Mouse (Mus musculus) spleen, adult 2 months (tissue): ENCODE data around the gene Lst1. TPM values are rescaled to one million over a fixed set of nuclear protein-coding genes. Genes with fewer than 3 reads are reported as not detected.

ENCODE experiments used
- DNase-seq, 2 experiments: peaks; one replicate each; pipeline versions ENCODE4 v3.0.0 to v3.0.0-alpha.2; 2012 to 2021; ENCODE audit warnings: low spot score in 2 of 2, low read depth in 1 of 2
- H3K27ac ChIP-seq: fragments of 200-500 bp; 2 replicates; pipeline ENCODE4 v1.5.1; 2012; ENCODE audit warnings: low read length, inconsistent platforms; ENCODE audit not compliant: insufficient read depth
- H3K27me3 ChIP-seq: fragments of 200-500 bp; 2 replicates; pipeline ENCODE4 v1.6.1; 2012; ENCODE audit warnings: mild to moderate bottlenecking, moderate library complexity, low read length, inconsistent platforms; ENCODE audit not compliant: control insufficient read depth, insufficient read depth
- H3K36me3 ChIP-seq: fragments of 200-500 bp; 2 replicates; pipeline ENCODE4 v1.6.1; 2012; ENCODE audit warnings: mild to moderate bottlenecking, low read length, inconsistent platforms; ENCODE audit not compliant: control insufficient read depth, insufficient read depth
- H3K4me1 ChIP-seq: fragments of 200-500 bp; 2 replicates; pipeline ENCODE4 v1.6.1; 2011; ENCODE audit warnings: inconsistent platforms; ENCODE audit not compliant: control insufficient read depth, insufficient read depth, insufficient read length
- H3K4me3 ChIP-seq: fragments of 200-500 bp; 2 replicates; pipeline ENCODE4 v1.5.1; 2011; ENCODE audit warnings: mild to moderate bottlenecking, inconsistent platforms; ENCODE audit not compliant: insufficient read depth, insufficient read length; ENCODE audit errors: extremely low read depth
- CTCF ChIP-seq: fragments of 200-500 bp; IDR thresholded peaks from 2 replicates; pipeline ENCODE4 v1.5.1; 2011; ENCODE audit warnings: mild to moderate bottlenecking, inconsistent platforms; ENCODE audit not compliant: insufficient read depth, insufficient read length, insufficient replicate concordance; ENCODE audit errors: extremely low read depth
- POLR2A ChIP-seq: fragments of 200-500 bp; IDR thresholded peaks from 2 replicates; pipeline ENCODE4 v1.6.1; 2011; ENCODE audit warnings: low read depth, low read length, inconsistent platforms
- WGBS: fragments of 180-500 bp; shearing (Covaris S2); methylation state at CpG from one replicate; pipeline ENCODE4 v1.1.7; 2018; 5-methylcytosine and 5-hydroxymethylcytosine counted together
- polyA plus RNA-seq: library from polyadenylated mRNA; depleted of rRNA; stranded (reverse); fragments of >200 nt; gene quantifications from 2 replicates; pipeline ENCODE4 v1.2.3, GENCODE M21; 2012

Lst1 gene
- polyA plus RNA-seq, 1 experiment = 109 TPM

- no peak for DNase-seq
- H3K36me3 ChIP-seq = peaks cover 14% of the 10 kb centered on the region
- WGBS = 23% methylated on average over 12 of the region's 12 CpGs
- H3K4me3 ChIP-seq = peak overlapping the region; percentile 90; the same call in 1 of the 2 replicates
- H3K27ac ChIP-seq = peak overlapping the region; percentile 100
- H3K27me3 ChIP-seq = no peaks in the 10 kb centered on the region
- TF ChIP-seq POLR2A (no peak), CTCF (no peak)
- H3K4me1 ChIP-seq = peaks cover 9% of the 10 kb centered on the region; the same call in 1 of the 2 replicates
Observed at GRCm38 (mm10) chr17:35165451-35166155, 22.6 kb downstream of the Lst1 start.

- peak within 1 kb of the TSS; percentile 90 for H3K4me3 ChIP-seq
- peak; percentile 95 to 99 for DNase-seq
- TF ChIP-seq POLR2A = peak; percentile 78
- no peak for TF ChIP-seq CTCF
- H3K27me3 ChIP-seq = no peaks in the 10 kb centered on the region
- H3K4me1 ChIP-seq = peaks cover 9% of the 10 kb centered on the region; the same call in 1 of the 2 replicates
- under 1% methylated on average over 72 of the region's 89 CpGs for WGBS
- H3K27ac ChIP-seq = peak within 1 kb of the TSS; percentile 100
- H3K36me3 ChIP-seq = peaks cover 22% of the 10 kb centered on the region
Observed at GRCm38 (mm10) chr17:35164568-35165450, 23.4 kb downstream of the Lst1 start, which contains the start of gene Prrc2a. Gene Prrc2a, minus strand, starts transcription at chr17:35164897.

- Histone ChIP-seq H3K4me1 (peaks cover 9% of the 10 kb centered on the region; the same call in 1 of the 2 replicates), H3K36me3 (peaks cover 28% of the 10 kb centered on the region), H3K4me3 (peak overlapping the region; percentile 84), H3K27me3 (no peaks in the 10 kb centered on the region), H3K27ac (peak overlapping the region; percentile 86)
- no peak for DNase-seq
- TF ChIP-seq POLR2A (no peak), CTCF (no peak)
- WGBS = 0% methylated on average over 21 of the region's 28 CpGs
Observed at GRCm38 (mm10) chr17:35164218-35164567, 24.0 kb downstream of the Lst1 start.

GRCm38 (mm10) chr17:35163326-35164081, 24.7 kb downstream of the Lst1 start:
- Histone ChIP-seq H3K27me3 (no peaks in the 10 kb centered on the region), H3K27ac (peak overlapping the region; percentile 86; the same call in 1 of the 2 replicates), H3K36me3 (peaks cover 34% of the 10 kb centered on the region), H3K4me3 (peak overlapping the region; percentile 84), H3K4me1 (peaks cover 6% of the 10 kb centered on the region; the same call in 1 of the 2 replicates)
- no peak for DNase-seq
- 8% methylated on average over 8 of the region's 8 CpGs for WGBS
- TF ChIP-seq POLR2A (no peak), CTCF (no peak)

GRCm38 (mm10) chr17:35162730-35163129, 25.5 kb downstream of the Lst1 start:
- peaks cover 6% of the 10 kb centered on the region; the same call in 1 of the 2 replicates for H3K4me1 ChIP-seq
- H3K27ac ChIP-seq = no peak overlapping the region
- H3K4me3 ChIP-seq = no peak overlapping the region
- 53% methylated on average over 12 of the region's 12 CpGs for WGBS
- no peak for DNase-seq
- TF ChIP-seq POLR2A = no peak
- TF ChIP-seq CTCF = no peak
- H3K27me3 ChIP-seq = no peaks in the 10 kb centered on the region
- peaks cover 41% of the 10 kb centered on the region for H3K36me3 ChIP-seq

GRCm38 (mm10) chr17:35162121-35162520, 26.1 kb downstream of the Lst1 start:
- Histone ChIP-seq H3K27ac (no peak overlapping the region), H3K4me1 (peaks cover 6% of the 10 kb centered on the region; the same call in 1 of the 2 replicates), H3K4me3 (no peak overlapping the region), H3K36me3 (peaks cover 47% of the 10 kb centered on the region), H3K27me3 (no peaks in the 10 kb centered on the region)
- TF ChIP-seq POLR2A = no peak
- no peak for DNase-seq
- 80% methylated on average over 14 of the region's 14 CpGs for WGBS
